Mouse (Mus musculus) layer of hippocampus, adult 18-20 months (tissue): ENCODE measurements around the gene Gprc5b. TPM values are rescaled to one million over a fixed set of nuclear protein-coding genes. Genes with fewer than 3 reads are reported as not detected.

Experiments used
- DNase-seq, 2 experiments: peaks; one replicate each; pipeline ENCODE4 v3.0.0; 2022; ENCODE audit warnings: low spot score in 2 of 2
- total RNA-seq, 2 experiments: library from RNA; stranded (reverse); gene quantifications; 2 replicates each; pipeline ENCODE4 v1.2.3; 2021

The Gprc5b gene
- total RNA-seq, 2 experiments from 2014 or later: 139 to 155 TPM

DNA sequence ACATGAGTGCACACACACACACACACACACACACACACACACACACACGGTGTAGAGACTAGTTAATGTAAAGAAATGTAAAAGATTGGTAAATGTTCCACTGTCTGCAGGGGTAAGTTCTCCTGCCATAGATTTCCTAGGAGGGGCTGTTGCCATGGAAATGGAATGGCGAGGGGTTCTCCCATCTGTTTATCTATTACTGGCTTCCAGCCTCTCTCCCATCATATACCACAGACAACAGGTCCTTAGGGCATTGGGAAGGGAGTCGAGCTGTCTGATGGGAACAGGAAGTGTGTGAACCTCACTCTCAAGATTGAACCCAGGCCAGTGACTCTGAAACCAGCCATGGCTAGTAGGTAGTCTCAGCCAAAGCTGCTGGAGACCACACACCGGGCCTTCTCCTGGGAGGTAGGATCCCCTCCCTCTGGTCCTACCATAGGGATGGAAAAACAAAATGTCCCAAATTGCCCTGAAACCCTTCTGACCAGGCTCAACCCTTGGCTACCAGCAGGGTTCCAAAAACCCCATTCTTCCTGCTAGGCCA lies 3.6 kb downstream of the Gprc5b start:
- DNase-seq: no peak

DNA sequence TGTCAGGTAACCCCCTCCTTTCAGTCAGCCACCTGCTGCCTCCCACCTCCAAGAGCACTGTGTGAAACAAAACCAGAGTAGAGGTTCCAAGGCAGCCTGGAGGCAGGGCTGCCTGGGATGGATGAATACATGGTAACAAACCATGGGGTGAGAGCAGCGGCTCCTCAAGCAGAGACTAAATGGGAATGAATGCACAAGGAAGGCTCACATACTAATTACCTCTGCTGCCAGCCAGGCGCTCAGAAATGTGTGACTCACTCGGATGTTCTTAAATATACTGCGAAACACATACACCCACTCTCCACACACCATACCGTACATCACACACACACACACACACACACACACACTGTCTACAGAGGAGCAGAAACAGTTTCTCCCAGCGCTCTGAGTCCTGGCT lies 4.7 kb downstream of the Gprc5b start:
- peak; percentile 44 to 71 for DNase-seq

DNA sequence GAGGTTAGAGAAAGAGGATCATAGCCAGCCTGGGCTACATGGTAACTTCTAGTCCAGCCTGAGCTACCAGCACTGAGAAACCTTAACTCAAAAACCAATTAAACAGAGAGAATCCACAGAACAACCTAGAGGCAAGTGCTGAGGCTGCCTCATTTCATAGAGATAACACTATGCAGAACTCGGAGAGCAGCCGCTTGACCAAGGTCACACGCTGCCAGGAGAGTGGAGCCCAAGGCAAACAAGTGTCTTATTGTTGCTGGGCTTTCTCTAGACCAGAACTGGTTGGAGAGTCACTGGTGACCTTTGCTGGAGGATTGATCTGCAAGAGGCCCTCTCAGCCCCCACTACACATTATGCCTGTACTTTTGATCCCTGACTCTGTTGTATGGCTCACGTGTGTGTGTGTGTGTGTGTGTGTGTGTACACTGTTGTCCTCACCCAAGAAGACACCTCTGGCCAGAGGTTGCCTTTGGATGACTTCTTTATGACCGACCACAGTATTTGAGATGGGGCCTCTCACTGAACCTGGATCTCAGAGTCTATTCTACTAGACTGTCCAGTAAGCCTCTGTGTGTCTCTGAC lies 5.6 kb downstream of the Gprc5b start:
- no peak for DNase-seq

DNA sequence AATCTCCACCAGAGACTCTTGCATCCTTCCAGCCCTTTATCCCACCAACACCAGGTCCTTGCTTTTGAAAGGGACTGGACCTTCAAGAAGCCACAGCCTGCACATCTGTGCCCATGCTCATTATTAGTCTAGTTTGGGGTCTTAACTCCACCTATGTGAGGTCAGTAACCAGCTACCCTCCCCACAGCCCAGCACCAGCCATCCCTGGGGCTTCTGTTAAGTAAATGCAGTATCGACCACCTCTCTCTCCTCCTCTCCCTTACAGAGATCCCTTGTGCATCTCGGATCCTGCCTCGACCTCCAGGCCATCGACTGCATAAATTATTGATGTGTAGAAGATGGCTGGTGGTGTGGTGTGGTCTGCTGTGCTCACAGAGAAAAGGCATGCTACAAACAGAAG lies 8.6 kb downstream of the Gprc5b start:
- DNase-seq: no peak

DNA sequence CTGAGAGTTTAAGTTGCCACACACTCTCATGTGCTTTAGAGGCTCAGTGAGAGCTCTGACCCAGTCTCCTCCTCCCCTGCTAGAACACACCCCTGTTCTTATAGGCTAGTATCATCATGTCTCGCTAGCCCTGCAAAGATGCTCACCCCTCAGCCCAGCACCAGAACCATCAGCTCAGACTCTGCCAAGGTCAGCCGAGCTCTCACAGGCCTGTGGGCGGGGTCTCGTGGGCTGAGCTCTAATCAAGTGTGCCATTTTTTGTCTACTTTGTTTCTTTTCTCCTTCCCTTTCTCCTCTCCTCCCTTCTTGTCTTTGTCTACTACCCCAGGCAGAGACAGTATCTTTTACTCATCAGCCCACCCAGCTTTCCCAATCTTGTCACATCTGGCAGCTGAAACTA lies 9.2 kb downstream of the Gprc5b start:
- no peak for DNase-seq

GRCm38 (mm10) chr7:118983961-118984360 lies 11.1 kb downstream of the Gprc5b start:
- peak; percentile 82 to 90 for DNase-seq

- DNase-seq: no peak
These were observed 12.4 kb downstream of the Gprc5b start for GRCm38 (mm10) chr7:118982586-118982985.

- DNase-seq: no peak
These were observed 13.2 kb downstream of the Gprc5b start for GRCm38 (mm10) chr7:118981831-118982230.

- DNase-seq: no peak
These were observed 13.7 kb downstream of the Gprc5b start for GRCm38 (mm10) chr7:118981346-118981745.

DNA sequence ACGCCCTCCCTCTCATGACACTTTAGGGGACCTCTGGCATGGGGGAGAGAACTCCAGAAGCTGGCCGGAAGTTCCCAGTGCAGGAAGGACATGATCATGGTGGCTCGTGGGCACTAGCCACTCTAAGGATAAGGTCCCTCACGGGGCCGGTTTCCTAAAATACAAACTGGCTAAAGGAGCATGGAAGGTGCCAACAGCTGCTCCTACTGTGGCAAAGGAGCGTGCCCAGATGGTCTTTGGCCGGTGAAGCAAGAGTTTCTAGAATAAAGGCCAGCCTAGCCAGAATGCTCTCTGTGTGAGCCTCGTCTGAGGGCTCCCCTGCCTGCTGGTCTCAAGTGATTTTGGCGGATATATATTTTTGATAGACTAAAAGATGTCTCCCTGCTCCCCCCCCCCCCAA lies 15.3 kb downstream of the Gprc5b start:
- DNase-seq: no peak

- no peak for DNase-seq
These were observed 15.9 kb downstream of the Gprc5b start for GRCm38 (mm10) chr7:118979121-118979520.

DNA sequence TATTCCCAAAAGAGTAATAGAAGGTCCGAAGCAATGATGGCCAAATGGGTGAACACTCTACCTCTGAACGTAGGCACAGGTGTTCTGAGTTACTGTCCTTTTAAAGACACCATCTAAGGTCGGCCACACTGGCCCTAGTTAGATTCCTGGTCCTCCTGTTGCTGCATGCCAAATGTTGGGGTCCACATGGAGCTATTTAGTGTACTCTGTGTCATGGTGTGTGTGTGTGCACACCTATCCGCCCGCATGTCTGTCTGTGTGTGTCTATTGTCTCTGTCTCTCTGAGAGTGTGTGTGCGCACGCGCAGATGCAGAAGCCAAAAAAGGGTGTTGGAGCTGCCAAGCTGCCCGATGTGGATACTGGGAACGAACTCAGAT lies 17.9 kb downstream of the Gprc5b start:
- DNase-seq: no peak

- peak; percentile 54 to 85 for DNase-seq
These were observed 18.4 kb downstream of the Gprc5b start for GRCm38 (mm10) chr7:118976414-118977166.

- DNase-seq: no peak
These were observed 19.2 kb downstream of the Gprc5b start for GRCm38 (mm10) chr7:118975837-118976236.

GRCm38 (mm10) chr7:118973377-118973776 lies 21.6 kb downstream of the Gprc5b start:
- DNase-seq: no peak

DNA sequence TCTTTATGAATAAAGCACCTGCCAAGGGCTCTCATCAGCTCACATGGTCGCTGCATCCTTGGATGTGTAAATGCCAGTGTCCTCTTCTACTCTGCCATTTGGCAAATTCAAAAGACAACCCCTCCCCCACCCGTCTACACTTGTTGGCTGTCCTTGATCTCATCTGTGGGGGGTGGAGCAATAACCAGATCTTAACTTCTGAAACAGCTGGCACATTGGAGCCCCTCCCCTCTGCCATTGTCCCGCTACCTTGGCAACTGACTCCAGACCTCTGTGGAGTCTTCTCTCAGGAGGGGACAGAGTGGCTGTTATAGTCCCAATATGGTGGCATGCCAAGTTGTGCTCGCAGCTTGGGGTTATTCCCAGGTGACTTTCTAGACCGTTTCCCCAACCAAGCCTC lies 22.7 kb downstream of the Gprc5b start:
- no peak for DNase-seq

DNA sequence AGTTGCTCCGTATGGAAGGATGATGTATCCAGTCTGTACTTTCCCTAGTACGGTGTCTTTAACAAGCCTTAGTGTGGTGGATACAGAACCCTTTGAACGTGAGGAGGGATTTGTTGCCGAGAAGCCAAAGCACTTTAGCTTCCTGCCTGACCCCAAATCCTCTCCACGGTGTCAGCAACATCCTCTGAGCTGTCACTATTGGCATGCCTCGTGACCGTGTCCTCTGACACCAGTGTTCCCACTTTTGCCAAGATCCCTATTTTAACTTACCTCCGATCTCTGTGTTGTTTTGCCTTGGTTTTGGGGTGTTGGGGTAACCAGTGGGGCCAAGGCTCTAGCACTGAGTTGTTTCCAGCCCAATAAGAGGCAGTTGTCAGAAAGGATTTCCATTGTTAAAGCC lies 23.5 kb downstream of the Gprc5b start:
- DNase-seq: no peak

- no peak for DNase-seq
These were observed 26.1 kb downstream of the Gprc5b start for GRCm38 (mm10) chr7:118968870-118969269.

DNA sequence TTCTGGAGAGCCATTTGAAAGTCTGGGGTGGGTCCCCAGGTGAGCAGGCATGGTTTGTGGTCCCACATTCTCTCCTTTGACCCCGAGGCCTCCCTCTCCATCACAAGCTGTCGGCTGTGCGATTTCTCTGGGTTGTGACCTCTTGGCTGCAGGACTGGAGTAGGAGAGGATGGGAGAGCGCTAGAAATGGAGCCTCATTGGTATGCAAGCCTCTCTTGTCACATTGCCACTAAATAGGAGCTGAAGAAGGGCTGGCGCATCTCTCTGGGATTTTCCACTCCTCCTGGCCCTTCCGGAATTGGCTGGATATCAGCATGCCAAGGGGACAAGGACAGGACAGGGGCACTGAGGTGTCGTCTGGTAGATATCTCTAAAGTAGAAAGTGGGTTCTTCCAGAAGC lies 29.8 kb downstream of the Gprc5b start:
- no peak for DNase-seq

- no peak for DNase-seq
These were observed 30.2 kb downstream of the Gprc5b start for GRCm38 (mm10) chr7:118964777-118965176.

DNA sequence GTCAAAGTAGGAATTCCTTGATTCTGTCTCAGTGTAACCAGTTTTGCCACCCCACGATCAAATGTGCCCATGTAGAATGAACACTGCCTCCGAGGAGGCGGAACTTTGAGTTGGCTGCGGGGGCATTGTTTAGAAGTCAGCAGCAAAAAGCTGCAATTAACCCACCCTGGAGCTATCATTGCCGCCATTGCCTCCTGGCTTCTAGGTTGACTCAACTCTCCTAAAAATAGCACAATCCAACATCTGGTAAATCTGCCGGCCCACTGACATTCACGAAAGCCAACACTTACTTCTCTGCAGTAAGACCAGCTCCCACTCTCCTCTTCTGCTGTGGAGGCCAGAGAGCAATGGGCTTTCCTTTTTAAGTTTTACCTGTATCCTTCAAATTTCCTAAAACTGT lies 35.8 kb downstream of the Gprc5b start:
- no peak for DNase-seq

DNA sequence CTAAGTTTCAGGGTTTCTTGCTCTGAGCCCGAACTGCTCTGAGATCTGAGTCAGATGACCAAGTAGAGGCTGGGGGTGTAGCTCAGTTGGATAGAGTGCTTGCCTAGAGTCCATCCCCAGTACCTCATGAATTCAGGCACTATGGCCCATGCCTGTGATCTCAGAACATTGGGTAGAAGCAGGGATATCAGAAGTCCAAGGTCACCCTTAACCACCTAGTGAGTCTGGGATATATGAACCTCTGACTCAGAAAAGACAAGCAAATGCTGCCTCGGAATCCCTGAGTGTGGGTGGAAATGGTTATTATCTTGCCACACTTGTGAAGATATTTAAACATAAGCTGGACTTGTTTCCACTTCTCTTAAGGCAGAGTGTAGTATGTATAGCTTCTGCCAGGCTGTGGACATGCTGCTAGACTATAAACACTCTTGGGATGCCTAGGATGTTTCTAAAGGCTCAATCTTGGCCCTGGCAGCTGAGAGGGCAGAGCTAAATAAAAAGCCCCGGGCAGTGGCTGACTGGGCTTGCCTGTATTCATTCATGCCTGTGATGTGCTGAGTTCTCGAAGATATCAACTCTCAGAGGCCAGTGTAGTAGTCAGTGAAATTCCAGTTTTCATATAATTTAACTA lies 38.3 kb downstream of the Gprc5b start:
- DNase-seq: no peak
